Mouse (Mus musculus): ENCODE measurements around the gene Tlr7.

DNA sequence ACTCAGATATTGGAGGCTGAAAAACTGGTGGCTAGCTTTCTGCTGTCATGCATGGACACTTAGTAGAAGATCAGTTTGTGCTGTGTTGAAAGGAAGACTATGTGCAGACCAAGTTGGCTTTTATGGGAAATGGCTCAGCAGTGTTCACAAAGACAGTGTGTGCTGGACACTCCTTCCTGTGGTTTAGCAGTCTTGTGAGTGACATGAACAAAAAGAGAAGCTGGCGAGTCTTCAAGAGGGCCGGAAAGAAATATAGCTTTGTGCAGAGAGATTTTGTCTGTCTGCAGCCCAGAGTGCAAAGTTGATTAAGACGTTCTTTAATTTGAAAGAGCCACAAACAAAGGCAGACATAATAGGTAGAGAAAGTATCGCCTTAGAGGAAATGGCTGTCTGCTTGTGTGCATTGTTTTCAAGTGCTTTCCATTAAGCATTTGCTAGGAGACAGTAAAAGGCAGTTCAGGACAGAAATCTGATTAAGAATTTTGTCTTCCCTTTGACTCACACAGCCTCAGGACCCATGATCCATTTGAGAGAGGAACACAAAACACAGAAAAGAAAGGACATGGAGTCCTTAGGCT lies 11.4 kb downstream of the Tlr7 start:
- TF ChIP-seq CTCF (conservative IDR thresholded peaks at IDR 0.05; ENCODE audit: insufficient read depth, insufficient read length, low read depth, low read length) = no peak
- TF ChIP-seq POLR2A (IDR thresholded peaks at IDR 0.05; ENCODE audit: low read depth, low read length) = no peak
